Comparison of ENCODE assay signal across 14 mouse cellular contexts in genomic region chr9:63981371-63981770, GRCm38 (mm10). TPM values are rescaled to one million over a fixed set of nuclear protein-coding genes. Genes with fewer than 3 reads are reported as not detected.
A peak's percentile ranks its signal among the peaks of the same experiment; 100 is the strongest.
DNase-seq lines count a peak whose midpoint lies in the region; ATAC-seq and TF ChIP-seq lines count a peak whose summit lies in the region.
"Had no signal": no experiment of that assay in that cellular context is flagged by ENCODE, and none has a peak within 500 bp of the region (broad histone marks: within the 10 kb centered on the region; RNA-seq: fewer than 3 reads in every experiment).

No protein-coding gene starts in this region.

- no peak for TF ChIP-seq CTCF in kidney, adult 2 months (conservative IDR thresholded peaks at IDR 0.05; ENCODE audit: insufficient read depth, insufficient read length, low read depth, low read length)

- no peak for ATAC-seq in forebrain, embryonic 12.5 days (ENCODE audit: low FRiP score)
- ATAC-seq in forebrain, embryonic 16.5 days: no peak
- no peak for ATAC-seq in kidney, embryonic 16.5 days (ENCODE audit: low FRiP score, low TSS enrichment)
- ATAC-seq in embryonic facial prominence, embryonic 13.5 days (ENCODE audit: insufficient number of reproducible peaks, insufficient read depth, low FRiP score, low TSS enrichment, low read depth): no peak
- ATAC-seq in limb, embryonic 15.5 days (ENCODE audit: insufficient number of reproducible peaks, low FRiP score, low TSS enrichment, low read depth): no peak

- no peak overlapping the region for H3K9ac ChIP-seq in forebrain, embryonic 12.5 days
- H3K9ac ChIP-seq in forebrain, embryonic 16.5 days (replicated peaks; ENCODE audit: low read depth, low read length): no peak overlapping the region
- no peak overlapping the region for H3K9ac ChIP-seq in kidney, embryonic 16.5 days (replicated peaks; ENCODE audit: low read length)
- H3K9ac ChIP-seq in embryonic facial prominence, embryonic 13.5 days: no peak overlapping the region
- no peak overlapping the region for H3K9ac ChIP-seq in limb, embryonic 15.5 days
- H3K9ac ChIP-seq: midbrain, embryonic 12.5 days had no signal

- no peak for TF ChIP-seq POLR2A in kidney, adult 2 months (IDR thresholded peaks at IDR 0.05; ENCODE audit: low read depth, low read length)

- no peaks in the 10 kb centered on the region for H3K36me3 ChIP-seq in forebrain, embryonic 12.5 days (replicated peaks)
- H3K36me3 ChIP-seq in forebrain, embryonic 16.5 days (ENCODE audit: control insufficient read depth, insufficient read depth): no peaks in the 10 kb centered on the region
- no peaks in the 10 kb centered on the region for H3K36me3 ChIP-seq in kidney, embryonic 16.5 days (ENCODE audit: insufficient read depth, low read length)
- H3K36me3 ChIP-seq in kidney, adult 2 months (ENCODE audit: control insufficient read depth, insufficient read depth, low read length): no peaks in the 10 kb centered on the region
- H3K36me3 ChIP-seq in embryonic facial prominence, embryonic 13.5 days: peaks cover 14% of the 10 kb centered on the region
- peaks cover 5% of the 10 kb centered on the region; the same call in 1 of the 2 replicates for H3K36me3 ChIP-seq in limb, embryonic 15.5 days
- H3K36me3 ChIP-seq: midbrain, embryonic 12.5 days had no signal

- no peak overlapping the region for H3K4me2 ChIP-seq in forebrain, embryonic 12.5 days
- no peak overlapping the region for H3K4me2 ChIP-seq in forebrain, embryonic 16.5 days (ENCODE audit: low read length)
- no peak overlapping the region; the same call in 1 of the 2 replicates for H3K4me2 ChIP-seq in kidney, embryonic 16.5 days (replicated peaks; ENCODE audit: low read depth, low read length)
- H3K4me2 ChIP-seq in embryonic facial prominence, embryonic 13.5 days: peak overlapping the region; percentile 49
- no peak overlapping the region for H3K4me2 ChIP-seq in limb, embryonic 15.5 days
- H3K4me2 ChIP-seq: midbrain, embryonic 12.5 days had no signal

- DNase-seq in kidney, adult 2 months: no peak
- DNase-seq in spleen, adult 12 weeks (ENCODE audit: low spot score): no peak
- no peak for DNase-seq in c-Kit-positive CD71-positive TER-119-positive erythroid progenitor cells, embryonic 14.5 days (ENCODE audit: low spot score)
- DNase-seq: adrenal gland, adult 8-10 months; cerebellum, adult 9-11 months; gastrocnemius, postnatal 25 days; kidney, postnatal 36 days; thymus, postnatal 14 days had no signal

- H3K4me1 ChIP-seq in forebrain, embryonic 12.5 days: peaks cover 37% of the 10 kb centered on the region
- H3K4me1 ChIP-seq in forebrain, embryonic 16.5 days (replicated peaks; ENCODE audit: control insufficient read depth, insufficient read depth, low read length): peaks cover 21% of the 10 kb centered on the region
- peaks cover 80% of the 10 kb centered on the region for H3K4me1 ChIP-seq in kidney, embryonic 16.5 days (ENCODE audit: insufficient read depth, low read length)
- H3K4me1 ChIP-seq in kidney, adult 2 months (ENCODE audit: control insufficient read depth, insufficient read depth, low read length): peaks cover 21% of the 10 kb centered on the region
- H3K4me1 ChIP-seq in embryonic facial prominence, embryonic 13.5 days: peaks cover 100% of the 10 kb centered on the region
- peaks cover 83% of the 10 kb centered on the region for H3K4me1 ChIP-seq in limb, embryonic 15.5 days

- H3K4me3 ChIP-seq in forebrain, embryonic 12.5 days (replicated peaks): no peak overlapping the region
- H3K4me3 ChIP-seq in forebrain, embryonic 16.5 days (replicated peaks; ENCODE audit: low read length): no peak overlapping the region
- H3K4me3 ChIP-seq in kidney, embryonic 16.5 days (ENCODE audit: low read length): no peak overlapping the region
- H3K4me3 ChIP-seq in kidney, adult 2 months (ENCODE audit: insufficient read depth, low read depth, low read length): no peak overlapping the region
- H3K4me3 ChIP-seq in embryonic facial prominence, embryonic 13.5 days: no peak overlapping the region
- no peak overlapping the region for H3K4me3 ChIP-seq in limb, embryonic 15.5 days
- H3K4me3 ChIP-seq: midbrain, embryonic 12.5 days had no signal

- H3K27ac ChIP-seq in forebrain, embryonic 12.5 days: peak overlapping the region; percentile 38; the same call in 1 of the 2 replicates
- no peak overlapping the region for H3K27ac ChIP-seq in forebrain, embryonic 16.5 days (ENCODE audit: low read length)
- H3K27ac ChIP-seq in kidney, embryonic 16.5 days (ENCODE audit: low read length): peak overlapping the region; percentile 89
- no peak overlapping the region for H3K27ac ChIP-seq in kidney, adult 2 months (ENCODE audit: insufficient read depth, low read depth, low read length)
- peak overlapping the region; percentile 93 for H3K27ac ChIP-seq in embryonic facial prominence, embryonic 13.5 days
- peak overlapping the region; percentile 83 for H3K27ac ChIP-seq in limb, embryonic 15.5 days
- H3K27ac ChIP-seq: midbrain, embryonic 12.5 days had no signal

- no peaks in the 10 kb centered on the region for H3K27me3 ChIP-seq in forebrain, embryonic 12.5 days
- H3K27me3 ChIP-seq in forebrain, embryonic 16.5 days (replicated peaks; ENCODE audit: control insufficient read depth, insufficient read depth, low read length): no peaks in the 10 kb centered on the region
- H3K27me3 ChIP-seq in kidney, embryonic 16.5 days (ENCODE audit: insufficient read depth, low read length): no peaks in the 10 kb centered on the region
- no peaks in the 10 kb centered on the region for H3K27me3 ChIP-seq in kidney, adult 2 months (replicated peaks; ENCODE audit: control insufficient read depth, insufficient read depth, low read length)
- no peaks in the 10 kb centered on the region for H3K27me3 ChIP-seq in embryonic facial prominence, embryonic 13.5 days
- H3K27me3 ChIP-seq in limb, embryonic 15.5 days: no peaks in the 10 kb centered on the region
- H3K27me3 ChIP-seq: midbrain, embryonic 12.5 days had no signal

- 78% methylated on average over 4 of the region's 4 CpGs for WGBS in forebrain, embryonic 12.5 days
- WGBS in forebrain, embryonic 16.5 days: 82% methylated on average over 4 of the region's 4 CpGs
- 79% methylated on average over 4 of the region's 4 CpGs for WGBS in kidney, embryonic 16.5 days
- 84% methylated on average over 4 of the region's 4 CpGs for WGBS in kidney, adult 2 months
- WGBS in embryonic facial prominence, embryonic 13.5 days: 79% methylated on average over 4 of the region's 4 CpGs
- 76% methylated on average over 4 of the region's 4 CpGs for WGBS in limb, embryonic 15.5 days

- no peaks in the 10 kb centered on the region for H3K9me3 ChIP-seq in forebrain, embryonic 12.5 days
- H3K9me3 ChIP-seq in forebrain, embryonic 16.5 days (ENCODE audit: control insufficient read depth, low read length): no peaks in the 10 kb centered on the region
- H3K9me3 ChIP-seq in kidney, embryonic 16.5 days (ENCODE audit: low read length): no peaks in the 10 kb centered on the region
- no peaks in the 10 kb centered on the region for H3K9me3 ChIP-seq in embryonic facial prominence, embryonic 13.5 days
- H3K9me3 ChIP-seq in limb, embryonic 15.5 days: no peaks in the 10 kb centered on the region
- H3K9me3 ChIP-seq: midbrain, embryonic 12.5 days had no signal

RNA-seq across cellular contexts. Expression of gene Smad6, which starts 40.5 kb away (rescaled TPM):
- 5.2 and 6.5 TPM in 2 replicates for polyA plus RNA-seq in forebrain, embryonic 12.5 days (2016; fragmentation: Nextera tagmentation; extraction: Ambion mirVana)
- 1.5 and 1.6 TPM in 2 replicates for polyA plus RNA-seq in forebrain, embryonic 16.5 days (2015; fragmentation: Nextera tagmentation; extraction: Ambion mirVana)
- 8.1 and 8.4 TPM in 2 replicates for polyA plus RNA-seq in kidney, embryonic 16.5 days (2015; fragmentation: Nextera tagmentation; extraction: Ambion mirVana)
- 15.9 and 22.8 TPM in 2 replicates for polyA plus RNA-seq in kidney, adult 2 months (2012; rRNA removed)
- 16.7 and 17.4 TPM in 2 replicates for polyA plus RNA-seq in embryonic facial prominence, embryonic 13.5 days (2015; fragmentation: Nextera tagmentation; extraction: Ambion mirVana)
- 7.1 and 9.4 TPM in 2 replicates for polyA plus RNA-seq in limb, embryonic 15.5 days (2015; fragmentation: Nextera tagmentation; extraction: Ambion mirVana)

Comparison
In these comparisons a context has a peak if more than half of its experiments do, and no peak if none do; other contexts are left out.
1. H3K27ac ChIP-seq: peak in forebrain, embryonic 12.5 days (single experiment), kidney, embryonic 16.5 days (single experiment), embryonic facial prominence, embryonic 13.5 days (single experiment) and limb, embryonic 15.5 days (single experiment); none in forebrain, embryonic 16.5 days (single experiment) and kidney, adult 2 months (single experiment).